Mouse (Mus musculus): Measurements from ENCODE around the gene Nup133. TPM values are rescaled to one million over a fixed set of nuclear protein-coding genes. Genes with fewer than 3 reads are reported as not detected.

The Nup133 gene
- total and polyA plus RNA-seq, 3 experiments: 49.6 to 58.1 (median 58.0) TPM

DNA sequence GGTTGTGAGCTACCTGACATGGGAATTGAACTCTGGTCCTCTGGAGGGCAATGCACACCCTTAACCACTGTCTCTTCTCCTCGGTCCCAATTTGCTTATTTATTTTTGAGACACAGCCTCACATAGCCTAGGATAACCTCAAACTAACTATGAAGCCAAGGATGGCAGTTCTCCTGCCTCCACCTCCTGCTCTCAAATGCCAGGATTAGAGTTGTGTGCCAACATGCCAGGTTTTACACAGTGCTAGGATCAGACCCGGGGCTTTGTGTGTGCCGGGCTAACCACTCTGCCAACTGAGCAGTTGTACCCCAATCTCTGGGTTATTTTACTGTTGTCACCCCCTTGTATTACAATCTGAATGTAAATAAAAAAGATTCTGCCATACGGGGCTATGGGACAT lies 28.4 kb upstream of the Nup133 start:
- DNase-seq (ENCODE audit: low read depth, low spot score): peak; percentile 17
- TF ChIP-seq JUND (IDR thresholded peaks at IDR 0.05; ENCODE audit: low read depth, low read length) (no peak), MYB (IDR thresholded peaks at IDR 0.05; ENCODE audit: low read depth, low read length) (no peak), KAT2A (conservative IDR thresholded peaks at IDR 0.05; ENCODE audit: low read depth, low read length) (no peak), TAL1 (IDR thresholded peaks at IDR 0.05; ENCODE audit: low read length) (no peak), TCF12 (IDR thresholded peaks at IDR 0.05; ENCODE audit: low read depth, low read length) (no peak), ZKSCAN1 (IDR thresholded peaks at IDR 0.05; ENCODE audit: low read depth, low read length) (no peak), MAFK (IDR thresholded peaks at IDR 0.05; ENCODE audit: borderline replicate concordance, low read depth, low read length) (no peak), MXI1 (IDR thresholded peaks at IDR 0.05; ENCODE audit: low read depth, low read length) (no peak), POLR2AphosphoS5 (IDR thresholded peaks at IDR 0.05; ENCODE audit: borderline replicate concordance, low read depth, low read length) (no peak)
- Histone ChIP-seq H3K27me3 (ENCODE audit: control insufficient read depth in 1 of 2, insufficient read depth in 2 of 2, low read length in 2 of 2) (no peaks in the 10 kb centered on the region), H3K9me3 (replicated peaks; ENCODE audit: insufficient read depth, low read length) (no peaks in the 10 kb centered on the region), H3K9ac (ENCODE audit: control insufficient read depth, low read depth, low read length, poor library complexity, severe bottlenecking) (no peak overlapping the region), H3K27ac (ENCODE audit: control insufficient read depth, low read depth, low read length) (no peak overlapping the region), H3K4me3 (ENCODE audit: control insufficient read depth in 1 of 2, insufficient read depth in 1 of 2, low read depth in 2 of 2, low read length in 2 of 2) (no peak overlapping the region), H3K4me1 (ENCODE audit: control insufficient read depth in 1 of 2, insufficient read depth in 2 of 2, low read length in 2 of 2) (peaks cover 25 to 43% of the 10 kb centered on the region in 2 experiments), H3K79me2 (ENCODE audit: control insufficient read depth, insufficient read depth, low read length, poor library complexity) (peaks cover 20% of the 10 kb centered on the region), H3K36me3 (ENCODE audit: control insufficient read depth in 1 of 2, insufficient read depth in 2 of 2, low read length in 2 of 2) (peaks cover 8 to 34% of the 10 kb centered on the region in 2 experiments)

DNA sequence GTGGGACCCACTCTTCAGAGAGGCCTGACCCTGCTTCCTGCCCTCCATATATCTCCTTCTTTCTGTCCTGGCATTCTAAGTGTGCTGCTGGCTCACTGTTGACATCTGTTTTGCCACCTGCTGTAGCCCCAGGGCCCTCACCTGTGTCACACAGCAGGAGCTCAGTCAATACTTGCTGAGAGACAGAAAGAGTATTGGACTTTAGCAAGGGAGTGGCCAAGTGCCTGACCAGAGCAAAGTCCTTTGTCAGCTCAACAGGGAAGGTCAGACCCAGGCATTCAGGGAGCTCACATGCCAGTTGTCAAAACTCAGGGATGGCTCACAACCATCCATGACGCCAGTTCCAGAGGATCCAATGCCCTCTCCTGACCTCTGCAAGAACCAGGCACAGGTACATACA lies 24.4 kb upstream of the Nup133 start:
- no peak overlapping the region for H3K4me3 ChIP-seq (ENCODE audit: control insufficient read depth in 1 of 2, insufficient read depth in 1 of 2, low read depth in 2 of 2, low read length in 2 of 2)
- H3K4me1 ChIP-seq (ENCODE audit: control insufficient read depth in 1 of 2, insufficient read depth in 2 of 2, low read length in 2 of 2): peaks cover 9 to 15% of the 10 kb centered on the region in 2 experiments
- DNase-seq (ENCODE audit: low read depth, low spot score): no peak
- H3K27me3 ChIP-seq (ENCODE audit: control insufficient read depth in 1 of 2, insufficient read depth in 2 of 2, low read length in 2 of 2): no peaks in the 10 kb centered on the region
- H3K79me2 ChIP-seq (ENCODE audit: control insufficient read depth, insufficient read depth, low read length, poor library complexity): peaks cover 8% of the 10 kb centered on the region; the same call in 1 of the 2 replicates
- H3K27ac ChIP-seq (ENCODE audit: control insufficient read depth, low read depth, low read length): no peak overlapping the region
- no peaks in the 10 kb centered on the region for H3K9me3 ChIP-seq (replicated peaks; ENCODE audit: insufficient read depth, low read length)
- H3K9ac ChIP-seq (ENCODE audit: control insufficient read depth, low read depth, low read length, poor library complexity, severe bottlenecking): no peak overlapping the region
- H3K36me3 ChIP-seq (ENCODE audit: control insufficient read depth in 1 of 2, insufficient read depth in 2 of 2, low read length in 2 of 2): peaks cover 8 to 15% of the 10 kb centered on the region in 2 experiments
- no peak for TF ChIP-seq CHD1 (IDR thresholded peaks at IDR 0.05; ENCODE audit: low read depth, low read length)
- TF ChIP-seq MEF2A (IDR thresholded peaks at IDR 0.05; ENCODE audit: extremely low read depth, insufficient replicate concordance, low read depth, low read length, poor library complexity, severe bottlenecking): no peak
- no peak for TF ChIP-seq EP300 (IDR thresholded peaks at IDR 0.05; ENCODE audit: low read depth in 1 of 2, low read length in 2 of 2)
- no peak for TF ChIP-seq ZNF384 (IDR thresholded peaks at IDR 0.05; ENCODE audit: low read depth, low read length)
- TF ChIP-seq TBP (IDR thresholded peaks at IDR 0.05; ENCODE audit: low read depth, low read length): no peak

GRCm38 (mm10) chr8:123966896-123967295 lies 17.8 kb upstream of the Nup133 start:
- H3K27me3 ChIP-seq (ENCODE audit: control insufficient read depth in 1 of 2, insufficient read depth in 2 of 2, low read length in 2 of 2): no peaks in the 10 kb centered on the region
- no peak overlapping the region for H3K27ac ChIP-seq (ENCODE audit: control insufficient read depth, low read depth, low read length)
- DNase-seq (ENCODE audit: low read depth, low spot score): peak; percentile 57
- TF ChIP-seq SMC3 (IDR thresholded peaks at IDR 0.05; ENCODE audit: low read depth, low read length): peak; percentile 23
- no peak for TF ChIP-seq TCF12 (IDR thresholded peaks at IDR 0.05; ENCODE audit: low read depth, low read length)
- no peak for TF ChIP-seq GABPA (IDR thresholded peaks at IDR 0.05; ENCODE audit: low read depth, low read length)
- TF ChIP-seq CTCF (IDR thresholded peaks at IDR 0.05 in 2 of 3, conservative IDR thresholded peaks at IDR 0.05 in 1 of 3; ENCODE audit: control insufficient read depth in 1 of 3, insufficient read depth in 1 of 3, low read depth in 2 of 3, low read length in 3 of 3, poor library complexity in 1 of 3, severe bottlenecking in 1 of 3): peak; percentile 11 to 42 (median 42); a peak in 2 of 6 replicates
- no peak for TF ChIP-seq JUND (IDR thresholded peaks at IDR 0.05; ENCODE audit: low read depth, low read length)
- no peak for TF ChIP-seq ZMIZ1 (IDR thresholded peaks at IDR 0.05; ENCODE audit: low read depth, low read length)
- TF ChIP-seq ZKSCAN1 (IDR thresholded peaks at IDR 0.05; ENCODE audit: low read depth, low read length): no peak
- no peak for TF ChIP-seq POLR2AphosphoS5 (IDR thresholded peaks at IDR 0.05; ENCODE audit: borderline replicate concordance, low read depth, low read length)
- H3K4me1 ChIP-seq (ENCODE audit: control insufficient read depth in 1 of 2, insufficient read depth in 2 of 2, low read length in 2 of 2): no peaks in the 10 kb centered on the region
- no peak overlapping the region for H3K9ac ChIP-seq (ENCODE audit: control insufficient read depth, low read depth, low read length, poor library complexity, severe bottlenecking)
- peaks cover 0 to 3% of the 10 kb centered on the region in 2 experiments; a peak in 2 of 4 replicates for H3K36me3 ChIP-seq (ENCODE audit: control insufficient read depth in 1 of 2, insufficient read depth in 2 of 2, low read length in 2 of 2)
- no peaks in the 10 kb centered on the region for H3K79me2 ChIP-seq (ENCODE audit: control insufficient read depth, insufficient read depth, low read length, poor library complexity)
- H3K4me3 ChIP-seq (ENCODE audit: control insufficient read depth in 1 of 2, insufficient read depth in 1 of 2, low read depth in 2 of 2, low read length in 2 of 2): no peak overlapping the region
- H3K9me3 ChIP-seq (replicated peaks; ENCODE audit: insufficient read depth, low read length): no peaks in the 10 kb centered on the region
